In the genomic region with DNA sequence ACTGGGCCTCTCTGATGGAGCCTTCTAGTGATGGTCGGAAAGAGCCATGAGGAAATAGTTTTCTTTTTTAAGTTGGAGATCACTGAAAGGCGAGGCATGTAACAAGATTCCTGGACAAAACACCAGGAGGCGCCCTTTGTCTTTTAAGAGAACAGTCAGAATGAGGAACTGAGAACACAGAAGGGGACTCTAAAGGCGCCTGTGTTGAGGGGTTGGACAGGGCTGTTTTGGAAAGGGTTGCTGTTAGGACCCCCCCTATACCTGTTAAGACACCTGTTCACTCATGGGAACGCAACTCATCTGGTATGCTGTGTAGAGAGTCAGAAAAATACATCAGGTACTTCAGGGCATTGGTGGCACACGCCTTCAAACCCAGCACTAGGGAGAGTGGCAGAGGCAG, we compare ENCODE assay signal across 9 mouse cellular contexts. TPM values are rescaled to one million over a fixed set of nuclear protein-coding genes. Genes with fewer than 3 reads are reported as not detected.
A peak's percentile ranks its signal among the peaks of the same experiment; 100 is the strongest.
DNase-seq lines count a peak whose midpoint lies in the region; ATAC-seq lines count a peak whose summit lies in the region.
"Had no signal": no experiment of that assay in that cellular context is flagged by ENCODE, and none has a peak within 500 bp of the region (broad histone marks: within the 10 kb centered on the region; RNA-seq: fewer than 3 reads in every experiment).

No protein-coding gene starts in this region.

- H3K9ac ChIP-seq in forebrain, embryonic 14.5 days (ENCODE audit: low read length), result no peak overlapping the region
- H3K9ac ChIP-seq in forebrain, embryonic 15.5 days (replicated peaks), result no peak overlapping the region
- H3K9ac ChIP-seq in forebrain, embryonic 16.5 days (replicated peaks; ENCODE audit: low read depth, low read length), result no peak overlapping the region
- H3K9ac ChIP-seq: stomach, embryonic 15.5 days had no signal

- 60% methylated on average over 6 of the region's 6 CpGs for whole genome bisulfite sequencing in forebrain, embryonic 14.5 days
- 64% methylated on average over 6 of the region's 6 CpGs for WGBS in forebrain, embryonic 15.5 days
- 63% methylated on average over 6 of the region's 6 CpGs for WGBS in forebrain, embryonic 16.5 days

- H3K27ac ChIP-seq in forebrain, embryonic 14.5 days (ENCODE audit: low read depth, low read length), result no peak overlapping the region
- no peak overlapping the region for H3K27ac ChIP-seq in forebrain, embryonic 15.5 days (replicated peaks)
- H3K27ac ChIP-seq in forebrain, embryonic 16.5 days (ENCODE audit: low read length), result no peak overlapping the region
- H3K27ac ChIP-seq: stomach, embryonic 15.5 days had no signal

- H3K4me1 ChIP-seq in forebrain, embryonic 14.5 days (ENCODE audit: control insufficient read depth, insufficient read depth, low read length), result peaks cover 9% of the 10 kb centered on the region
- peaks cover 27% of the 10 kb centered on the region for H3K4me1 ChIP-seq in forebrain, embryonic 15.5 days
- peaks cover 25% of the 10 kb centered on the region for H3K4me1 ChIP-seq in forebrain, embryonic 16.5 days (replicated peaks; ENCODE audit: control insufficient read depth, insufficient read depth, low read length)

- no peaks in the 10 kb centered on the region for H3K9me3 ChIP-seq in forebrain, embryonic 14.5 days (replicated peaks; ENCODE audit: control insufficient read depth, low read length)
- H3K9me3 ChIP-seq in forebrain, embryonic 15.5 days, result no peaks in the 10 kb centered on the region
- H3K9me3 ChIP-seq in forebrain, embryonic 16.5 days (ENCODE audit: control insufficient read depth, low read length), result no peaks in the 10 kb centered on the region
- H3K9me3 ChIP-seq: stomach, embryonic 15.5 days had no signal

- no peak for ATAC-seq in forebrain, embryonic 14.5 days
- no peak for ATAC-seq in forebrain, embryonic 15.5 days (replicated peaks)
- no peak for ATAC-seq in forebrain, embryonic 16.5 days

- H3K4me3 ChIP-seq in forebrain, embryonic 14.5 days (ENCODE audit: low read depth, low read length), result no peak overlapping the region
- H3K4me3 ChIP-seq in forebrain, embryonic 15.5 days, result no peak overlapping the region
- H3K4me3 ChIP-seq in forebrain, embryonic 16.5 days (replicated peaks; ENCODE audit: low read length), result no peak overlapping the region

- H3K36me3 ChIP-seq in forebrain, embryonic 14.5 days (ENCODE audit: control insufficient read depth, insufficient read depth, low read length), result peaks cover 49% of the 10 kb centered on the region
- H3K36me3 ChIP-seq in forebrain, embryonic 15.5 days, result peaks cover 44% of the 10 kb centered on the region
- peaks cover 33% of the 10 kb centered on the region for H3K36me3 ChIP-seq in forebrain, embryonic 16.5 days (ENCODE audit: control insufficient read depth, insufficient read depth)

- no peak overlapping the region for H3K4me2 ChIP-seq in forebrain, embryonic 14.5 days (ENCODE audit: low read length)
- H3K4me2 ChIP-seq in forebrain, embryonic 15.5 days (replicated peaks), result no peak overlapping the region
- no peak overlapping the region for H3K4me2 ChIP-seq in forebrain, embryonic 16.5 days (ENCODE audit: low read length)

- peak; percentile 71 for DNase-seq in forebrain, embryonic 14.5 days (ENCODE audit: low spot score)
- peak; percentile 57 for DNase-seq in right cerebral cortex, postnatal 14 days
- DNase-seq in right cerebral cortex, postnatal 36 days (ENCODE audit: low spot score in 2 of 2), result no peak
- peak; percentile 37 for DNase-seq in embryo, embryonic 9.5 days (ENCODE audit: extremely low spot score)
- peak; percentile 56 to 61 for DNase-seq in layer of hippocampus, postnatal 10 days (ENCODE audit: low spot score in 2 of 2)
- DNase-seq in naive thymus-derived CD4-positive, alpha-beta T cell, adult 2 months (ENCODE audit: low read depth), result peak; percentile 83

- no peaks in the 10 kb centered on the region for H3K27me3 ChIP-seq in forebrain, embryonic 14.5 days (replicated peaks; ENCODE audit: control insufficient read depth, insufficient read depth, low read length)
- H3K27me3 ChIP-seq in forebrain, embryonic 15.5 days, result no peaks in the 10 kb centered on the region
- H3K27me3 ChIP-seq in forebrain, embryonic 16.5 days (replicated peaks; ENCODE audit: control insufficient read depth, insufficient read depth, low read length), result no peaks in the 10 kb centered on the region
- H3K27me3 ChIP-seq: stomach, embryonic 15.5 days had no signal

RNA-seq across cellular contexts. Expression of gene Tmem116, which starts 1.7 kb away (rescaled TPM):
- 1.0 and 1.7 TPM in 2 replicates for polyA plus RNA-seq in forebrain, embryonic 14.5 days (2014; fragmentation: Nextera tagmentation; extraction: Ambion mirVana)
- polyA plus RNA-seq in forebrain, embryonic 15.5 days (2015; fragmentation: Nextera tagmentation; extraction: Ambion mirVana), result 1.0 and 2.2 TPM in 2 replicates
- 1 to 10 TPM; 4.4 to 5.4 TPM for total RNA-seq in layer of hippocampus, postnatal 10 days (2021)
- polyA plus RNA-seq in forebrain, embryonic 16.5 days (2015; fragmentation: Nextera tagmentation; extraction: Ambion mirVana), result 1.2 and 1.9 TPM in 2 replicates

RNA-seq across cellular contexts. Expression of gene Erp29, which starts 2.3 kb away (rescaled TPM):
- 125 and 138 TPM in 2 replicates for polyA plus RNA-seq in forebrain, embryonic 14.5 days (2014; fragmentation: Nextera tagmentation; extraction: Ambion mirVana)
- 137 and 144 TPM in 2 replicates for polyA plus RNA-seq in forebrain, embryonic 15.5 days (2015; fragmentation: Nextera tagmentation; extraction: Ambion mirVana)
- 100 to 1,000 TPM; 154 to 170 TPM for total RNA-seq in layer of hippocampus, postnatal 10 days (2021)
- polyA plus RNA-seq in forebrain, embryonic 16.5 days (2015; fragmentation: Nextera tagmentation; extraction: Ambion mirVana), result 142 and 159 TPM in 2 replicates

RNA-seq across cellular contexts. Expression of gene Naa25, which starts 52.2 kb away (rescaled TPM):
- 54.7 and 61.9 TPM in 2 replicates for polyA plus RNA-seq in forebrain, embryonic 14.5 days (2014; fragmentation: Nextera tagmentation; extraction: Ambion mirVana)
- 54.7 and 59.0 TPM in 2 replicates for polyA plus RNA-seq in forebrain, embryonic 15.5 days (2015; fragmentation: Nextera tagmentation; extraction: Ambion mirVana)
- 10 to 100 TPM; 43.9 to 45.3 TPM for total RNA-seq in layer of hippocampus, postnatal 10 days (2021)
- 61.7 and 66.8 TPM in 2 replicates for polyA plus RNA-seq in forebrain, embryonic 16.5 days (2015; fragmentation: Nextera tagmentation; extraction: Ambion mirVana)

RNA-seq across cellular contexts. Expression of gene Adam1b, which starts 53.3 kb away (rescaled TPM):
- not detected in 2 replicates for polyA plus RNA-seq in forebrain, embryonic 14.5 days (2014; fragmentation: Nextera tagmentation; extraction: Ambion mirVana)
- polyA plus RNA-seq in forebrain, embryonic 15.5 days (2015; fragmentation: Nextera tagmentation; extraction: Ambion mirVana), result 0.08 TPM in 1 of 2 replicates, not detected in the other
- total RNA-seq in layer of hippocampus, postnatal 10 days (2021), result under 1 TPM in 1 of 2 experiments, not detected in 1; 0.11 TPM
- 0.08 TPM in 1 of 2 replicates, not detected in the other for polyA plus RNA-seq in forebrain, embryonic 16.5 days (2015; fragmentation: Nextera tagmentation; extraction: Ambion mirVana)

Comparison
In these comparisons a context has a peak if more than half of its experiments do, and no peak if none do; other contexts are left out.
1. DNase-seq: peak in forebrain, embryonic 14.5 days (single experiment), right cerebral cortex, postnatal 14 days (single experiment), embryo, embryonic 9.5 days (single experiment), layer of hippocampus, postnatal 10 days (2 of 2) and naive thymus-derived CD4-positive, alpha-beta T cell, adult 2 months (single experiment); none in right cerebral cortex, postnatal 36 days (0 of 2).